Mouse (Mus musculus) lung, postnatal 14 days (tissue): ENCODE data around the gene Cerk.
A peak's percentile ranks its signal among the peaks of the same experiment; 100 is the strongest.
"Not testable (repeated sequence)": the region's sequence is repeated elsewhere in the genome, so short reads cannot be mapped to it uniquely, and the experiment has no call there.

Source experiments
- DNase-seq: peaks from one replicate; pipeline ENCODE4 v3.0.0; 2021

Cerk gene

DNA sequence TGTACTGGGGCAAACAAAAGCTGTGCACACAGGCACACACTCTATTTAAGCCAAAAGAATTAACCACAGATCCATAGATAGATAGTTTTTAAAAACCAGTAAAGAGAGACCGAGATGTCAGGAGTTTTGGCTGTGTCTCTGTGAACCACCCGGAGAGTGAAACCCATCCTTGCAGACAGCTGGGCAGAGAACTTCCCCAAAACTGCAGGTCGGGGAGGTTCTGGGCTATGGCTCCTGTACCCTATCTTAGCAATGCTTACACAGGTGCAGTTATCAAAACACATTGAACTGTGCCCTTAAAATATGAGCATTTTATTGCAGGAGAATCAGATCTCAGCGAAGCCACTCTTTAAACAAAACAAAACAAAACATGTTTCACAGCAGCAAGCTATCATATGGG is 5.5 kb downstream of the Cerk start:
- no peak for DNase-seq

DNA sequence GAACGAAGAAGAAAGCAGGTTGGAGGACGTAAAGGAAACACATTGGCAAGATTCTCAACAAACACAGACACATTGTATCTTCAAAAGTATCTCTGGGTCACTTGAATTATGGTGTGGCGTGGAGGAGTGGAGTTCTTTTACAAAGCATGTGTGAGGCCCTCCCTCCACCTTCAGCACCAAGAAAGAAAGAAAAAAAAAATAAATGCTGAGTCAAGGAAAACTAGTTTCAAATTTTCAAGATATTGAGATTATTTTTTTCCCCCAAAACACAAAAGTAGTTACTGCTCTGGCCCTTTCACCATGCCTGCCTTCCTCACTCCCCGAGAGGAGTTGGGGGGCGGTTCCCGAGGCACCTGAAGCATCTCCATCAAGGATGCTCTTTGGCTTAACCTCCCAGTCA is 7.3 kb downstream of the Cerk start:
- DNase-seq, result no peak

DNA sequence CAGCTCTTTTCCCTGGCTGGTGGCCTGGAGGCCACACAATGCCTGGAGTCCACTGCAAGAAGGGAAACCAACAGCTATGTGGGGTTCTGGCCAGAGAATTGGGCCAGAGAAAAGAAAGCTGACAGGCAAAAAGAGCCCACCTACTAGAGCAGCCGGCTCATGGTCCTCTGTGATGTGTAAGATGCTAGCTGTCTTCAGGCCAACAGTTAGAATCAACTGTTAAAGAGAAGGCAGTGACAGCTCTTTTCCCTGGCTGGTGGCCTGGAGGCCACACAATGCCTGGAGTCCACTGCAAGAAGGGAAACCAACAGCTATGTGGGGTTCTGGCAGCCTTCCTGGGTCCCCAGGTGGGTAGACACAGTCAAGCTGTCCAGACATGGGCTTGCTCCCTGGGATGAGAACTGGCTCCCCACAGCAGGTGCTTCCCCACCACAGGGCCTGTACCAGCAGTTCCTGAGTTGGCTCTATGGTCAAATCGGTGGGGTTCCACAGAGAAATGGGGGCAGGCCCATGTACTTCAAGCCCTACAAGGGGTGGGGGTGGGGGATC is 8.2 kb downstream of the Cerk start:
- not testable (repeated sequence) for DNase-seq

DNA sequence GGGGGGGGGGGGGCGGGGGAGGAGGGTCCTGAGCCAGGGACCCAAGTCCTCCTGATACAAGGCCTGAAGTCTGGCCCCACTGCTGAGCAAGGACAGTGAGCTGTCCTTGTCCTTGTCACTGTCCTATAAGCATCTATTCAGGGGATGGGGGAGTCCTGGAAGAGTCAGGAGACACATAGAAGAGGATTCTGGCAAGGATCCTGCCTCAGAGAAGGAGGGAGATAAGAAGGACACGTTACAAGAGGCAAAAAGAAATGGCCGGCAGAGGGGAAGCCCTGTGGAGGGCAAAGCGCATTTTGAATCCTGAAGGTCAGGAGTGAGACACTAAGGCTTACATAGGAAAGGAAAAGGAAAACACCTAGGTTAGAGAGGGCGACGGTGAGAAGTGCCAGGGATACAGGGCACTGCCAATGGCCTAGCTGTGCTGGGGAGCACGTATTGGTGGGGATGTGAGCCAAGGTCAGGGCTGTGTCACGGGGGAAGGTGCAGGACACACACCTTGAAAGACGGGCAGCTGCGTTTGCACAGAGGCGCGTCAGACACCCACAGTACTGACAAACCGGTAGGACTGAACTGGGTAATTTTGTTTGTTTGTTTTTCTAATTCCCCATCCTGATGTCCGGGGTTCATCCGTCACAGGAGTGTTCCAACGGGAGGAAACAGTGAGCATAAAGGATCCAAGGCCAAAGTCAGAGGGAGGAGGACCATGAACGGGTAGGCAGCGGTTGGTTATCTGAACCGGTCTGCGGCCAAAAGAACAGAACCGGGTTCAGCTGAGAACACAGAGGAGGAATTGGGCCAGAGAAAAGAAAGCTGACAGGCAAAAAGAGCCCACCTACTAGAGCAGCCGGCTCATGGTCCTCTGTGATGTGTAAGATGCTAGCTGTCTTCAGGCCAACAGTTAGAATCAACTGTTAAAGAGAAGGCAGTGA is 8.9 kb downstream of the Cerk start:
- no peak for DNase-seq

DNA sequence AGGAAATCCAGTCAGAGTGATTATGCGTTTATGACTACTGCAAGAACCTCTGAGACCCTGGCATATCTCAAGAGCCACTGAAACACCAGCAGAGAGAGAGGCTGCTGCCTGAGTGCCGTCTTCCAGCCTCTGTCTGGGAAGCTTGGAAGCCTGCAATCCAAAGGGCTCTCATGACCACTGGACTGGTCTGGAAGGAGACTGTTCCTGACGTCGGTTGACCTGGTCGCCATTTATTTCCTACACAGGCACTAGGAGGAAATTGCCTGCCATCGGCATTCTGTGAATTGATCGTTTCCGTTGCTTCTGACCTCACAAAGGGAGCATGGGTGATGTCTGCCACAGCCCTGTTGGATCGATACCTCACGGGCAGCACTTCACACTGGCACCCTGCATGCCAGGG is 9.8 kb downstream of the Cerk start:
- no peak for DNase-seq

DNA sequence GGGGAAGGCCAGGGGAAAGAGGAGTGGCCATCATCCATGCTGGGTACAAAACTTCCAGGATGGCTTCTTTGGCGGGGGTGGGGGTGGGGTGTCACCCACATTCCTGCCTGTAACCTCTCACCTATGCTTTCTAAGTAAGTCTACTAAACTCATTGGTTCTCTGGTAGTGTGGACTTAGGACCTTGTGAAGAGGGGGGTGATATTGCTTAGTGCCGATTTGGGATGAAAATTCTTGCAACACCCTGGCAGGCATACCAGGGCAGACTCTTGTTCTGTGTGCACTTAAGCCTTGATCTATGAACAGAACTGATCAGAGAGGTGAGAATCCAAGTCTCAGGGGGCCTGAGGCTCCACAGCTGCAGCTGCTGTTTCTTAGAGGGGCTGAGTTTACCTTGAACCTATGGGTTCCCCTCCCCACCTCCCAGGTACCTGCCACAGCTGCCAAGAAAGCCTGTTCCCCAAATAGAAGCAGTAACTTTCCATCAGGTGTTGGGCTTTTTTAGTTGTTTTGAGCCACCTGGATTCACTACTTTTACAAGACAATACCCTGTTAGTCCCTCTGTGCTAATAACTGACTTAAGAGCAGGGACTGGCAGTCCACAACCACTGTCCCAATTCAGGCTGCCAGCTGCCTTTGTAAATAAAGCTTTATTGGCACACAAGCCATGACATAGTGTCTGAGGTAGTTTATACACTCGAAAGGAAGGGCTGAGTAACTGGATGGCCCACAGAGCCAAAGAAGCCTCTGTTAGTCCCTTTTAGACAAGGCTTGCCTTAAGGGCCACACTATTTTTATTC is 10.5 kb downstream of the Cerk start:
- no peak for DNase-seq

DNA sequence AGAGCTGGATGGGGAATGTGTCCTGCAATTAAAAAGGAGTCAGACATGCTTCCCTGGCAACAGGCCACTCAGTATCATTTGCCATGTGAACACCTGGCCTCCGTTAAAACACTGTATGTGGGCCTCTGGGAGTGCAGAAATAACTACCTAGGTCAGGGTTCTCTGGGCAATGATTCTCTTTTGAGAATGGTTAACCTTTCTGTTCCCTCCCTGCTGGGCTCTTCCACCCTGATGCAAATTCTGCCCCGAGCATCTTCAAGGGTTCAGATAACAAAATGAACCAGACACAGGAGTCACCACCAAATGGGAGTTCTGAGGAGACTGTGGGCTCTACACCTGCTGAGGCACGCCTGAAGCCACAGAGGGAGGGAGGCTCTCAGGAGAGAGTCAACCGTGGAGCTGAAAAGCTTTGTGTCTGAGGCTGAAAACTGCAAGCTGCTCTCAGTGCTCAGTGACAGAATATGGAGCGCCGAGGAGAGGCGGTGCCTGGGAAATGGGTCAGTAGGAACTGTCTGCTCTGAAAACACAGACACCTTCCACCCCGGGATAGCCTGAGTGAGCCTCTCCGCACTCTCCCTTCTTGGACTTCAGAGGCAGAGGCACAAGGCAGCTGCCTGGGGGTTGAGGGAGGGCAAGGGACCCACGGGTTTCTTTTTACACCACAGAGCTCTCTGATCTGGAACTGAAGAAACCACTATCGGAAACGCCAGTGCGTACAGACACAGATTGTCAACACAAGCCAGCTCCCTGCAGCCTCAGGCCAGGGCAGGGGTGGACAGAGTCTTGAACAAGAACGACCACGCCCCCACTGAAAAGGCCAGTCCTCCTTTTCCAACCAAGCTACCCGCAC is 12.6 kb downstream of the Cerk start:
- DNase-seq, result no peak

DNA sequence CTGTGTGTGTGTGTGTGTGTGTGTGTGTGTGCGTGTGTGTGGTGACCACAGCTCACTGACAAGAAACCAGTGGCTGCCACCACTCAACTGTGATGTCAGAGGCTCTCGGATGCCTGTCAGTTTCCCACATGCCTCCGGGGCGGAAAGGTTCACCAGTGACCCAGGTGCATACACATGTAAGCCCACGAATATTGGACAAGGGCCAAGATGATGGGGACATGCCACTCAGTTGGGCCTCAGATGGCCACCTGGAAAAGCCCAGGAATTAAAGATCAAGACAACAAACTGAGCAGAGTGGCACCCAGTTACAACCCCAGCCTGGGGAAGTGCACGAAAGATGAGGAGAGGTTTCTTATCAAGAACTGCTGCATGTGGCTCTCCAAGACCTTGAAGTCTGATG is 13.4 kb downstream of the Cerk start:
- DNase-seq, result no peak

DNA sequence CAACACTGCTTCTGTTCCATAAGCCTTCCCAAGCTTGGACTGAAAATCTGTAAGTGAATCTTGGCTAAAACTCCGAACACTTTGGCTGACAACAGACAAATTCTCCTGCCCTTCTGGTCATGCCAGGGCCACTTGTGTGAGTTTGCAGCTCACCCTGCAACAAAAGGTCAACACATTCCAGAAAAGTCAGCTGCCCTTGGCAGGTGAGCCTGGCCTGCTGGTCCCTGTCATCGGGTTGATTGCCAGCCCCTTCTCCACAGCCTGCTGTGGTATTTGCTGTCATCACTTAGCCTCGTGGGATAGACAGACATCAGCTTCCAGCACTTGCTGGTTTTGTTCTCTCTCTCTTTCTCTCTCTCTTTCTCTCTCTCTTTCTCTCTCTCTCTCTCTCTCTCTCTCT is 13.8 kb downstream of the Cerk start:
- DNase-seq, result no peak

DNA sequence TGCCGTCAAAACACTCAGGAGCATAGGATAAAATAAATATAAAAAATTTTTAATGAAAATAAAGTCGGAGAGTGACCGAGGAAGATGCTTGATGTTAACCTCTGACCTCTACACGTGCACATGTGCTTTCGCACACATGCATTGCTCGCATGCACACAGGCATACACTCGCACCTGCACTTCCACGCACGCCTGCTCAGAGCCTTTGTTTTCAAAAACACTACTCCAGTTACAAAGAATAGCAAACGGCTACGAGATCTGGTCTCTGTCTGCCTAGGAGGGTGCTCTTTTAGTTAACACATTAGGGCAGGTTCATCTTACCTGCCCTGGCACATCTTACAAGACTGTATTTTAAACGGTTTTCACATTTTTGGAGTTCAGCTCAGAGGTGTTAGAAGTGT is 14.6 kb downstream of the Cerk start:
- DNase-seq, result no peak

DNA sequence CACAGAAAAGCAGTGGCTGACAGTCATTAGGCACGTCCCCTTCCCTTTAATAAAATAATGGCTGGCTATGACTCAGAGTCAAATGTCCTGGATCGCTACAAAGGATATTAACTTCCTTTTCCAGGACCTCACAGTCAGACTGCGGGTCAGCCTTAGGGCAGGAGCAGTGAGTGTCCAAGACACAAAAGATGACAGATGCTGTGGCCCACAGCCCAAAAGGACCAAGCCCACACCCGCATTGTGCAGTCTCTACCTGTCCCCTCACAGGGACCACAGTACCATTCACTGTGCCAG is 16.2 kb downstream of the Cerk start:
- no peak for DNase-seq

DNA sequence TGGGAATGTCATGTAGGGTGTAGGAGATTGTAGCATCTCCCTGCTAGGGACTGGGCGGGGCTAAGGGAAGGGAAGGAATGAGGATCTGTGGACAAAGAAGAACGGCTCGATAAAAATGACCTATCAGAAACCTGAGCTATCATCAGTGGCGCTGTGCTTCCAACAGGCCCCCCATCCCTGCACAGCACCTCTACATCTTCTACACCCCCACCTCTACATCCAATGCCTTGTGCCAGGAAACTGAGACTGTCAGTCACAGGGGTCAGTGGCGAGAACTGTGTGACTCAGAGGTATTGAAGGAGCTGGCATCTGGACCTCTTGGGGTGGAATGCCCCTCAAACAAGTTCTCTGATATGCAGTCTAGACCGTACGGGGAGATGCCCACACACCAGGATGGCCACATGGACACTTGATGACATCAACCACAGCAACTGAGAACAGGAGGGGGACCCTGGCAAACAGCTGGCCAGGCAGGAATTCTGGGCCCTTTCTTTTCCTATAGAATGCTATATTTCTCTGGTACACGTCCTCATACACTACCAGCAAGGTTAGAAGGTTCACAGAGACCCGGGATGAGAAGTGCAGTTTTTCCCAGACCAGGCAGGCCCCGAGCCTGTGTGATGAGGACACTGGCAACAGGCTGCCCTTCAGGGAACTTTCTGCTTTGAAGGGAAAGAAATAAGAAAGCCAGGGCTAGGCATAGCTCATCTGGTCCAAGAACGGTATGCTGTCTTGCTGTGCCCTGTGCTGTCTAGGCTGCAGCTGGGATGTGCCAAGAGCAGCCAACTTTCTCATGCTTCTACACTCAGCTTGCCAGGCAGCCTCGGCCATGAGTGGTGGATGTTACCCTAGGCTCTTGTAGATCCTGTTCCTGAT is 16.8 kb downstream of the Cerk start:
- DNase-seq, result no peak

DNA sequence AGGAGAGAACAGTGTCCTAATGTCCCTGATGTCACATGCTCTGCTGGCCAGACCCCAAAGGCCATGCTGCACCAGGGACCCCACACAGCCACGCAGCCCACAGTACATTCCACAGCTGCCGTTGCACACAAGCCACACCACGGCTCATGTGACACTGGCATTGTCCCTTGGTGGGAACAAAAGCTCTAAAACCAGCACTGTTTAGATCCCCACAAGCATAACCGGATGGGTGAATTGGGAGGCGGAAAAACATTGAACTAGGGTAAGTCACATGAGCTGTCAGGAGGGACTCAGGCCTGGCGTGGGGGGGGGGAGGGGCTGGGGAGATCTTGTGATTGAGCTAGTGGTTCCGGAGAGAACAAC is 17.5 kb downstream of the Cerk start:
- peak; percentile 57 for DNase-seq

DNA sequence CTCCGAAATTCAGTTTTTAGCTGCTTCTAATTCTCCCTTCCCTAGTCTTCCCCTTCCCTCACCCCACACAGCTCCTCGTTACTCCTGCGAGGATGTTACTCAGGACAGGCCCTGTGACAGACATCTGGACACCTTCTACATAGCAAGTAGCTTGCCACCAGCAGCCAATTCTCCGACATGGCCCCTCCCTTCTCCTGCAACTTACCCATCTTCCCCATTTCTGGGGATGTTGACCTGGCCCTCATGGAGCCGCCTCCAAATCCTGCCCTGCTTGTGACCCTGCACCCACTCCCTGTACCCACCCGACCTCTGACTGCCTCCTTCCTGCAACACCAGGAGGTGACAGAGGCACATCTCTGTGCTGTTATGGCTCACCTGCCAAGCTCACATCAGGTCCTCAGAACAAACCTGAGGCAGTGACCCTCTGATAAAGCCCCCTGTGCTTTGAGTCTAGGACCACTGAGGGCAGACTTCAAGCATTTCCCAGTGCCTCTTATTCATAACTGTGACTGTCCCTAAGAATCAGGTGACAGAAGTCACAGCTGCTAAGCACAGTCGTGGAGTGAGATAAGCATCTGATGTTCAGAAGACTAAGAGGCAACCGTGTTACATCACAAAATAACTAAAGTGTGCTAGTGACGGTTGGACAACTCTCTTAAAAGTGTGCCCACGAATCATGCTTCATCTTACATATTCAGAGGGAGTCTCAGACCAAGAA is 18.0 kb downstream of the Cerk start:
- no peak for DNase-seq

DNA sequence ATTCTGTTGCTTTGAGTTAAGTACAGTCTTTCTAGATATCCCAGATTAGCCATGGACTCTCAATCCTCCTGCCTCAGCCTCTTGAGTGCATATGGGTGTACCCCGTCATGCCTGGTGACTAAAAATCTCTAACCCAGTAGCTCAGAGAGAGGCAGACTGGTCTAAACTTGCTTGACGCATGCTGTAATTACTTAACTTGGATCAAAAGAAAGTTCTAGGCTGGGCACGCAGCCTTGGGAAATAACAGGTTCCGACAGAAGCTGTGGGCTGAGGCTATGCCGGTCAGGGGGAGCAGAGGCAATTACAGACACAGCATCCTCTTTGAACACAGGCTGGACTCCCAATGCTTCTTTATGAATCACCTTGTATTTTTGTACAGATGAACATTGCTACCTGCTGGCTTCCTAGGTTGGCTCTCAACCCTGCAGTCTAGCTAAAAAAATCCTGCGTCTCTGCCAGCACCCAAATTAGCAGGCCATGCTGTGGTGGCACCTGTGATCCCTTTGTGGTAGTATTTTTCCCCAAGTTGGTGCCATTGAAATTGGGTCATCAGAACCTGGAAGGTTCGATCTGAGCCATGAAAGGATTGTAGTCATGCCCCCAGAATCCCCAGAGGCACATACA is 18.8 kb downstream of the Cerk start:
- no peak for DNase-seq

DNA sequence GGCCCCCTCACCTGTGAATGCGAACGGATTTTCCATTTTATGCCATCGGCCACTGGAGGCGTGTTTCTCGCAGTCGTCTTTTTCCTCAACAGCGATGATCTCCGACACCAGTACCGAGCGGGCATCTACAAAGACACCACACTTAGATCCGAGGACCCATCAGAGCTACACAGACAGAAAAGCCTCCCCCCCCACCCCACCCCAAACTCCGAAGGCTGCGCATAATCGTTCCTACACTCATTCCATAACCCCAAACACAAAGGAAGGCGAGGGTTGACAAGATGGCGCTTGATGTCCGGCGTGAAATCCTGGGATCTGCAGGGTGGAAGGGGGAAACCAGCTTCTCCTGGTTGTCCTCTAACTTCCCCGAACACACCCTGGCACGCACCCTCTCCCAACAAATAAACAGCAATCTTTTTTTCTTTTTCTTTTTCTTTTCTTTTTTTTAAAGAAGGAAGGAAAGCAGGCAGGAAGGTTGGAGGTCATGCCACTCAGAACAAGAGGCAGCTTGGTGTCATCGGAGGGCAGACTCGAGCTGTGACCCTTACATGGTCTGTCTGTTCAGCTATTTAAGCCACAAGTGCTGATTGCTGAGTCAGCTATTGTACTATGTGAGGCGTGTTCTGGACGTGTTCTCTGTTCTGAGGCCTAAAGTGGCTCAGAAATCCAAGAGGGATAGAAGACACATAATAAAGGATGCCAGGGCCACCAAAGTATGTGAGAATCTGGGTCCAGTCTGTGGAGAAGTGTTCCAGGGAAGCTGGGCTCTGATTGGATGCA is 19.9 kb downstream of the Cerk start:
- DNase-seq, result no peak

DNA sequence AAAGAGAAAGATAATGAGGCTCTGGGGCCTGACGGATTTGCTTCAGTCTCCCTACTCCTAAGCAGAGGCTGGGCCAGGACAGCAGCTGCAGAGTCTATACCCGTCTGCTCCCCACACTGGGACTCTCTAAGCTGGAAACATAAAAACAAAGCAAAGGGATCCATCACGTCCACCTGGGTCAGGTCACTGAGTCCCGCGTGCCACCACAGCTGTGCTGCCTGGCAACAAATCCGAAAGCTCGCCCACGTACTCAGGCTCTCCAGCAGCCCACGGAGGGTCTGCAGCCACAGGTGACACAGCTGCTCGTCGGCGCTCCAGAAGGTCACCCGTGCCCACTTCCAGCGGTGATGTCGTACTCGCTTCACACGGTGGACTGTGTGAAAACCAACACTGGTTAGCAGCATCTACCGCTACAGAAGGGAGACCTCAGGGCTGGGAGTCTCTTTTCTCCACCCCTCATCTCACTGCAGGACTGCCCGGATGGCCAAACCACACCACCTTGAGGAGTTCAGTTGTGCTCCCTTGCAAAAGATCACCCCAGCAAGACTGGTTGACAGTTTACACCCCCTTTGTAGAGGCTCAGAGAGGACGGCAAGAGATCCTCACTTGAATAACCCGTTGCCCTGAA is 21.1 kb downstream of the Cerk start:
- DNase-seq, result no peak

DNA sequence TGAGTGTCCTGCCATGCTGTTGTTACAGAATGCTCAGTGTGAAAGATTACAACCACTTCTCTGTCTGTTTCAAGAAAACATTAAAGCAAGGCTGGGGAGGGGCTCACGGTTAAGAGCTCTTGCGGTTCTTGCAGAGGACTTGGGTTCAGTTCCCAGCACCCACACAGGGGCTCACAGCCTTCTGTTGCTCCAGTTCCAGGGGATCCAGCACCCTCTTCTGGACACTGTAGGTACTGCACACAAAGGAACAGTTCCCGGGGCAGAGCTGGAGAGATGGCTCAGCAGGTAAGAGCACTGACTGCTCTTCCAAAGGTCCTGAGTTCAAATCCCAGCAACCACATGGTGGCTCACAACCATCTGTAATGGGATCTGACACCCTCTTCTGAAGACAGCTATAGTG is 24.1 kb downstream of the Cerk start:
- DNase-seq, result not testable (repeated sequence)

DNA sequence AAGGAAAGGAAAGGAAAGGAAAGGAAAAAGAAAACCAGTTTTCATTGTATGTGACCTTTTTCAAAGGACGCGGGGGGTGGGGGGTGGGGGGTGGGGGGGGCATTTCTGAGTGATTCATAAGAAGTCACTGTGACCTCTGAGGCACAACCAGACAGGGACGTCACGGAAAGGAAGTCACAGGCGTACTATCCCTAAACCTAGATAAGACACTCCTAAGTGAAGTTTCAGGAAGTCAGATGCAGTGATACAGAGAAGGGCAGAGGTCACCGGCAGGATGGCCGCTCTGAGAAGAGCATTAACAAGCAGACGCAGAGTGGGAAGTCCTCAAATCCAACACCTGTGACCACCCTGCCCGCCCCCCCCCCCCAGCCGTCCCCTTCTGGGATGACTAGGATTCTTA is 25.0 kb downstream of the Cerk start:
- DNase-seq, result no peak

DNA sequence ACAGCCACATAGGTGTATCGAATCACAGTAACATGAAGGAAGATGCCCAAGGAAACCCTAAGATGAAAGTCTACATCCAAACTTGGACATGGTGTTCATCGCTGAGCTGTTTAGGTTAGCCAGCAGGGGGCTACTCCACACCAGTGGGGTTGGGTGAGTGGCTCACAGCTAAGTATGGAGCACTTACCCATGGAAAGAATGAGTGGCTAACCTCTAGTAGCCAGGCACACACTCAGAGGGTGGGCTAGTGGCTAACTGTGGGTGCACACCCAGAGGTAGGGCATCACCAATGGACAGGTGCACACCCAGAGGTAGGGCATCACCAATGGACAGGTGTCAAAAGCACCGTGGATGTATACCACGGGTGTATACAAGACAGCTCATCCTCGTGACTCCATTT is 26.2 kb downstream of the Cerk start:
- DNase-seq, result no peak
